Mouse (Mus musculus) ES-E14 (cell line): ENCODE results near the gene Igdcc3. TPM values are rescaled to one million over a fixed set of nuclear protein-coding genes. Genes with fewer than 3 reads are reported as not detected.
"Not testable (repeated sequence)": the region's sequence is repeated elsewhere in the genome, so short reads cannot be mapped to it uniquely, and the experiment has no call there.

Source experiments
- DNase-seq: peaks from one replicate; pipeline ENCODE4 v3.0.0-alpha.2; 2013; ENCODE audit warnings: low read depth, low spot score
- H3K27ac ChIP-seq: 2 replicates; pipeline ENCODE4 v1.5.1; 2012; ENCODE audit warnings: low read depth, mild to moderate bottlenecking, low read length, moderate library complexity, mixed read lengths; ENCODE audit not compliant: poor library complexity, insufficient read depth, severe bottlenecking
- H3K36me3 ChIP-seq: 2 replicates; pipeline ENCODE4 v1.6.1; 2012; ENCODE audit warnings: mild to moderate bottlenecking, low read length, moderate library complexity, mixed read lengths; ENCODE audit not compliant: control insufficient read depth, poor library complexity, insufficient read depth, severe bottlenecking
- H3K4me1 ChIP-seq, 2 experiments: fragments of 150-350 bp in 1 of 2; sonication (generic) in 1 of 2; 2 replicates each; pipeline ENCODE4 v1.6.1; 2012; ENCODE audit warnings: low read length in 2 of 2, mild to moderate bottlenecking in 1 of 2, mixed read lengths in 1 of 2; ENCODE audit not compliant: control insufficient read depth in 2 of 2, insufficient read depth in 2 of 2, poor library complexity in 1 of 2
- H3K4me3 ChIP-seq, 2 experiments: fragments of 150-350 bp in 1 of 2; sonication (generic) in 1 of 2; 2 replicates each; pipeline ENCODE4 v1.5.1; 2012; ENCODE audit warnings: low read length in 2 of 2, low read depth in 1 of 2, mild to moderate bottlenecking in 1 of 2, mixed read lengths in 1 of 2; ENCODE audit not compliant: insufficient read depth in 1 of 2, poor library complexity in 1 of 2, severe bottlenecking in 1 of 2
- H3K9ac ChIP-seq: 2 replicates; pipeline ENCODE4 v1.6.1; 2012; ENCODE audit warnings: low read depth, mild to moderate bottlenecking, low read length, mixed read lengths; ENCODE audit not compliant: poor library complexity, insufficient read depth, severe bottlenecking
- H3K9me3 ChIP-seq: fragments of 150-350 bp; sonication (generic); 2 replicates; pipeline ENCODE4 v1.6.1; 2012; ENCODE audit warnings: low read depth, mild to moderate bottlenecking, low read length; ENCODE audit not compliant: control insufficient read depth, insufficient read depth
- CHD2 ChIP-seq: IDR thresholded peaks from 2 replicates; pipeline ENCODE4 v1.6.1; 2014; ENCODE audit warnings: mild to moderate bottlenecking, low read depth, low read length, inconsistent platforms
- HCFC1 ChIP-seq: IDR thresholded peaks from 2 replicates; pipeline ENCODE4 v1.6.1; 2012; ENCODE audit warnings: low read length, inconsistent platforms, borderline replicate concordance; ENCODE audit not compliant: insufficient read depth
- MAFK ChIP-seq: IDR thresholded peaks from 2 replicates; pipeline ENCODE4 v1.6.1; 2014; ENCODE audit warnings: mild to moderate bottlenecking, low read depth, low read length, inconsistent platforms; ENCODE audit not compliant: insufficient read depth
- ZC3H11A ChIP-seq: IDR thresholded peaks from 2 replicates; pipeline ENCODE4 v1.6.1; 2012; ENCODE audit warnings: low read depth, mild to moderate bottlenecking, inconsistent platforms, low read length, borderline replicate concordance
- ZNF384 ChIP-seq: IDR thresholded peaks from 2 replicates; pipeline ENCODE4 v1.6.1; 2012; ENCODE audit warnings: low read depth, low read length, inconsistent platforms
- in situ Hi-C, 2 experiments: fragments of 600-800 bp; cut with MboI; formaldehyde crosslinking; loops; one replicate each; pipeline ENCODE4 v1.15.1; 2025; ENCODE audit warnings: low sequenced_read_pairs in 2 of 2, inconsistent platforms in 1 of 2; ENCODE audit not compliant: unreplicated experiment in 2 of 2
- total RNA-seq: library from RNA; depleted of rRNA; stranded (reverse); fragments of 300-350 nt; gene quantifications from 2 replicates; pipeline ENCODE4 v1.2.3, GENCODE M21; 2012

Igdcc3 gene
- total RNA-seq, 1 experiment: 6.0 TPM

DNA sequence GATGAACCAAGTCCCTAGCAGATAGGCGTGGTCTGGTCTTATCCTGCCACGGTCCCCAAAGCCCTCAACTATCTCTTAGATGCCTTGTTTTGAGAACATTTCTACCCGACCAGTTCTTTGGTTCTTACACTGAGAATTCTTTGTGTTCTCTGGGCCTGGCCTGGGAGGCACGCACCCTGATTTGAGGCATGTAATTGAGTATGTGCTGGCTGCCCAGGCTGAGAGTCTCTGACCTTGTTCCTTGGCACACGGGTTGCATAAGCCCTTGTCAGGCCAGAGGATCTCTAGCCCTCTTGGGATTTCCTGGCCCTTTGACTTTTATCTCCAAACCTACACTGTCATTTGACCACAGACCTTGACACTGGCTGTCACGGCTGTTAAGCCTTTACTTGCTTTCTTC lies 76.7 kb downstream of the Igdcc3 start:
- H3K9ac ChIP-seq: no peak overlapping the region
- TF ChIP-seq CHD2 (no peak), ZNF384 (no peak), HCFC1 (no peak), MAFK (no peak), ZC3H11A (no peak)
- H3K36me3 ChIP-seq: no peaks in the 10 kb centered on the region
- DNase-seq: no peak
- no peak overlapping the region for H3K4me3 ChIP-seq
- in situ Hi-C loops: no loop called here
- H3K9me3 ChIP-seq: no peaks in the 10 kb centered on the region
- H3K4me1 ChIP-seq: peaks cover 4 to 6% of the 10 kb centered on the region in 2 experiments; a peak in 3 of 4 replicates
- no peak overlapping the region for H3K27ac ChIP-seq

DNA sequence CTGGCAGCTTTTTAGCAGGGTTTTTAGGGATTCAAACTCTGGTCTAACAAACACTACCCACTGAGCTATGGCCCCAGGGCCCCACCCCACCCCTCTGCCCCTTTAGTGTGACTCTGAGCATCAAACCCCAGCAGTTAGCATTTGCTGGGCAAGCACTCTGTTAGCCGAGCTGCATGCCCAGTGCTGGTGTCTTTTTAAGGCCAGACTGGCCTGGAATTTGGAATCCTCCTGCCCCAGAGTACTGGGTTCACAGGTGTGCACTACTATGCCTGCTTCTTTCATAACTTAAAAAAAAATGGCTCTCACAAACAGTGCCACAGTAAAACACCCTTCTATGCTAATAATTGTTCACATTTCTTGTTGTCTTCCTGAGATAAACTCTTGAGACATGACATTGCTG lies 77.9 kb downstream of the Igdcc3 start:
- H3K4me3 ChIP-seq: no peak overlapping the region
- H3K4me1 ChIP-seq: peaks cover 4 to 6% of the 10 kb centered on the region in 2 experiments; a peak in 3 of 4 replicates
- H3K9me3 ChIP-seq: no peaks in the 10 kb centered on the region
- in situ Hi-C loops: no loop called here
- DNase-seq: no peak
- H3K36me3 ChIP-seq: no peaks in the 10 kb centered on the region
- TF ChIP-seq HCFC1: no peak
- no peak for TF ChIP-seq MAFK
- no peak for TF ChIP-seq ZNF384
- no peak overlapping the region for H3K9ac ChIP-seq
- no peak overlapping the region for H3K27ac ChIP-seq

DNA sequence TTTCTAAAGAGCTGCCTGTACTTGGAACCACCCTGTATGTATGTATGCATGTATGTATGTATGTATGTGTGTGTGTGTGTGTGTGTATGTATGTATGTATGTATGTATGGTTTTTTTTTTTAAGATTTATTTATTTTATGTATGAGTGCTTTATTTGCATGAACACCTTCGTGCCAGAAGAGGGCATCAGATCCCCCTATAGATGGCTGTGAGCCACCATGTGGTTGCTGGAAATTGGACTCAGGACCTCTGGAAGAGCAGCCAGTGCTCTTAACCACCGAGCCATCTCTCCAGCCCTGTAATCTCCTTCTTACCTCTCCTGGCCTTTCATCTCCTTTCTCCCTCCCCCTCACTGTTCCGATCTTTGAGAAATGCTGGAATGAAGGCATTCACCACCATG lies 79.4 kb downstream of the Igdcc3 start:
- H3K27ac ChIP-seq, H3K9ac ChIP-seq, DNase-seq, H3K4me3 ChIP-seq, H3K36me3 ChIP-seq, H3K4me1 ChIP-seq, in situ Hi-C loops, H3K9me3 ChIP-seq: not testable (repeated sequence)

DNA sequence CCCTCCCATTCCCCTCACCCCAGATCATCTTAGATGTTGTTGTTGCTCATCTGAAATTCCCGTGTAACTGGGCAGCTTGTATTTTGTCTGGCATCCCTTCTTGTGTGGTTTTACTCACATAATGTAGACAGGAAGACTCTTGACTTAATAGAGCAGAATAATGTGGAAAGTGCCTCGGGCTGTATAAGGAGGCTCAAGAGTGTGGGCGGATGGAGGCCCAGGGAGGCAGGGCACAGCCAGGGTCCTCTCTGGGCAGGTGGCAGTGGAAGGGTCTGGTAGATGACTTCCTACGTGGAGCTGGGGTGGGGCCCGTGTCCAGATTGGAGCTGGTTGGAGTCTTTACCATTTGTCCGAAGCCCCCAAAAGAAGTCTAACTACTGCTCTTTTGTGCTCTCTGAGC lies 82.9 kb downstream of the Igdcc3 start:
- no peak overlapping the region for H3K4me3 ChIP-seq
- no peak overlapping the region for H3K9ac ChIP-seq
- H3K36me3 ChIP-seq: peaks cover 3% of the 10 kb centered on the region; the same call in 1 of the 2 replicates
- no peak overlapping the region for H3K27ac ChIP-seq
- TF ChIP-seq CHD2 (no peak), MAFK (no peak), ZC3H11A (no peak), ZNF384 (no peak), HCFC1 (no peak)
- in situ Hi-C loops: no loop called here
- no peaks in the 10 kb centered on the region for H3K9me3 ChIP-seq
- no peak for DNase-seq
- H3K4me1 ChIP-seq: peaks cover 4 to 12% of the 10 kb centered on the region in 2 experiments; a peak in 2 of 4 replicates

DNA sequence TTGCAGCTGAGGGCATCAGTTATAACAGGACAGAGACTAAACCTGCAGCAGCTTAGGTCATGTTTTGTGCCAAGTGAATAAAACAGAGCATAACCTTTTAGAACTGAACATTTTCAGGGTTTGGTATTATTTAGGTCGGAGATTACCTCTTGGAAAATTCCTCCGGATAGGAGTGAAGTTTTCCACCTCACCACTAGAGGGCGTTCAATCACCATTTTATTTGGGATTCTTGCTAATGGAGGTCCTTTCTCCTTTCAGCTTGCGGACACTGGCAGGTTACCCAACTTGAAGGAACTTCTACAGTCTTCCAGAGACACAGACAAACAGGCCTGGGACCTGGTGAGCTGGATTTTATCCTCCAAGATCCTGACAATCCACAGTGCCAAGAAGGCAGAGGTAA lies 84.8 kb downstream of the Igdcc3 start:
- DNase-seq: no peak
- H3K9me3 ChIP-seq: no peaks in the 10 kb centered on the region
- no peak overlapping the region for H3K9ac ChIP-seq
- H3K27ac ChIP-seq: no peak overlapping the region
- peaks cover 4 to 9% of the 10 kb centered on the region in 2 experiments; a peak in 2 of 4 replicates for H3K4me1 ChIP-seq
- peaks cover 9% of the 10 kb centered on the region for H3K36me3 ChIP-seq
- in situ Hi-C loops: no loop called here
- no peak overlapping the region for H3K4me3 ChIP-seq
- no peak for TF ChIP-seq ZC3H11A
- TF ChIP-seq CHD2: no peak
- TF ChIP-seq ZNF384: no peak
- TF ChIP-seq HCFC1: no peak
- no peak for TF ChIP-seq MAFK
